Mouse (Mus musculus) monocyte, adult 2 months (primary cell): ENCODE results near the gene Spam1.

Source experiments
- DNase-seq, 2 experiments: peaks; one replicate each; pipeline ENCODE4 v3.0.0; 2022; ENCODE audit warnings: low spot score in 2 of 2, low read depth in 1 of 2

Gene Spam1

GRCm38 (mm10) chr6:24790888-24791287, at the start of gene Spam1:
Spam1 (plus strand) TSS chr6:24791188.
- no peak for DNase-seq

- no peak for DNase-seq
These were observed 43.0 kb upstream of the Spam1 start, which contains the start of gene Hyal4 for GRCm38 (mm10) chr6:24748029-24748428. Hyal4 (plus strand) TSS chr6:24748329.

DNA sequence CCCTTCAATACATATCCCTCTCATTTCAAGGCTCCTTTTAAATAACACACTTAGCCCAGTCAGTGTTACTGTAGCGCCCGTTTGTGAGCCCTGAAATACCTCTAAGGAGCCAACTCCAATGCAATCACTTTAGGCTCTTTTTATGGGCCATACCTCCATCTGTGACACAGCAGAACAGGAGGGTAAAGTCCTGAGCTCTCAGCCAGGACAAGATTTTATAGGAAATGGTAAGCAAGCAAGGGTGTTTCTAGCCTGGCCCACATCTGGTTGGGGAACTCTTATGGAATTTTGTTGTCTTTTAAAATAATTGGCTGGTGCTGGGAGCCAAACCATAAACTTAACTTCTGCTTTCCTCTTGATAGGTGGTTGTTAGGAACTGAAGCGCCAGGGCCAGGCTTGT, 31.7 kb upstream of the Spam1 start:
- DNase-seq = no peak

- DNase-seq = no peak
These were observed 24.7 kb upstream of the Spam1 start for GRCm38 (mm10) chr6:24766261-24766660.

DNA sequence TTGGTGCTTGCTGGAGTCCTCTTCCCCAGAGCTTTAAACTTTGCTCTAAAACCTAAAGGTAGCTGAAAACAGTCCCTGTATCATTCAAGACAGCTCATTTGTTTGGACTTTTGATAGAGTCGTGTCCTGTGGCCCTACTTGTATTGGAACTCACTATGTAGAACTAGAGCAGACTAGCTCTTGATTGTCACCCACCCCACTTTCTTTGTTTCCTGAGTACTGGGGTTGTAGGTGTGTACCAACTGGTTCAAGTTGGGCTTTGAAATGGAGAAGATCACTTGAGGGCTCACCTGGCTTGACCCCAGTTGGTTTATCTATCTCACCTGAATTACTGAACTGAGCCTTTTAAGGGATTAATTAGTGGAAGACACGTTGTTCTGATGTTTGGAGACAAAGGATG, 11.8 kb upstream of the Spam1 start:
- DNase-seq = no peak

DNA sequence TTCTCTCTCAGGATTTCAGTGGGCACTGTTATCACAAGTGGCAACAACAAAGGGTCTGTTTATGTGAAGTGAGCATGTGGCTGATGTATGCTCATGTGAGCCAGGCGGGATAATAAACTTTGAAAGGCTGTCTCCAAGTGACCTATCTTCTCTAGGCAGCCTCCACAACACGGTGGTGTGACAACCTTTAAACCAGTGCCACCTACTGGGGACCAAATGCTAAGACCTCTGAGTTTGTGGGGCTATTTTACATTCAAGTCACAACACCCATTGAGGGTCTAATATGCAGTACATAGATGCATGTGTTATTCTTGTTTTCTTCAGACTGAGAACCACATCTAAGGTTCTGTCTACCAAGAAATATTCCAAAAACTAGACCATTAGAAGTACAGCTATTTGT, 31.1 kb downstream of the Spam1 start:
- DNase-seq = no peak
